Mouse (Mus musculus) heart, adult 8-10 months (tissue): ENCODE results near the gene Nsun2. TPM values are rescaled to one million over a fixed set of nuclear protein-coding genes. Genes with fewer than 3 reads are reported as not detected.

Experiments used
- total RNA-seq, 4 experiments: library from RNA; stranded (reverse); gene quantifications; 2 replicates each; pipeline ENCODE4 v1.2.4; 2022

The Nsun2 gene
- total RNA-seq, 4 experiments from 2014 or later: 43.6 to 51.5 (median 47.4) TPM

Other genes starting within 250 kb of the Nsun2 start
- gene Tent4a, start 871 bp downstream of the Nsun2 start, total RNA-seq: 10 to 100 TPM; 10.6 to 14.1 (median 11.9) TPM
- 1 to 10 TPM in 1 of 4 experiments, under 1 TPM in 3; 0.38 to 1.8 (median 0.71) TPM for gene Srd5a1, start 77.7 kb downstream of the Nsun2 start, total RNA-seq
- 1 to 10 TPM; 4.7 to 7.9 (median 7.0) TPM for gene Ube2ql1, start 206.1 kb downstream of the Nsun2 start, total RNA-seq